Mouse (Mus musculus): ENCODE data around the gene Galnt12. TPM values are rescaled to one million over a fixed set of nuclear protein-coding genes. Genes with fewer than 3 reads are reported as not detected.

Gene Galnt12
- 7.0 TPM for polyA plus RNA-seq (2017; shearing (Covaris generic))

GRCm38 (mm10) chr4:47091493-47092386 lies at the start of gene Galnt12:
Gene Galnt12, plus strand, starts transcription at chr4:47091909.

GRCm38 (mm10) chr4:47056791-47057509 lies 34.8 kb upstream of the Galnt12 start, which contains the start of gene Anks6:
Gene Anks6, minus strand, starts transcription at chr4:47057427.

Other genes starting within 250 kb of the Galnt12 start
- gene Gabbr2, start 100.0 kb upstream of the Galnt12 start, polyA plus RNA-seq (2017; shearing (Covaris generic)), result not detected
- not detected for gene Anks6, start 34.5 kb upstream of the Galnt12 start, polyA plus RNA-seq (2017; shearing (Covaris generic))
- gene Col15a1, start 116.3 kb downstream of the Galnt12 start, polyA plus RNA-seq (2017; shearing (Covaris generic)), result 1.0 TPM

All from CD4-positive, CD25-positive, alpha-beta regulatory T cell, adult 9 weeks (primary cell).